Mouse (Mus musculus) yolk sac, embryonic 10.5 days (tissue): ENCODE results near the gene Nedd4.
"Not testable (repeated sequence)": the region's sequence is repeated elsewhere in the genome, so short reads cannot be mapped to it uniquely, and the experiment has no call there.

Experiments used
- DNase-seq: peaks from one replicate; pipeline ENCODE4 v3.0.0-alpha.2; 2017; ENCODE audit warnings: low spot score

The Nedd4 gene

DNA sequence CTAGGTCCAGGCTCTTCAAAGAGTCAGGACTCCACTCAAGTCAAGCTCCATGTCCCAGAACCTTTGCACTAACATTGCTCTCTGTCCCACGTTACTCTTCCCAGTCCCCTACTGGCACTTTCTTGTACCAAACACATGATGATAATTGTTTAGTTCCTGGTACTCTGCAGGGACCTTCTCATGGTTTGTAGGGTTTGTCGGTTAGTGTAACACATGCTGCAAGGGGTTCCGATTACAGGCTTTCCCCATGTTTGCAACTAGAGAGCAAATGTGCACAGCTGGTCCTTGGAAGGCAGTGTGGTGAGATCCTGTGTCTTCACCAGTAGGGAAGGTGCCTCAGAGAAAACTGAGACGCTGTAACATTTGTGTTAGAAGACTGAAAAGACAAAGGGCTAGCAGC, 8.6 kb upstream of the Nedd4 start:
- DNase-seq: no peak

DNA sequence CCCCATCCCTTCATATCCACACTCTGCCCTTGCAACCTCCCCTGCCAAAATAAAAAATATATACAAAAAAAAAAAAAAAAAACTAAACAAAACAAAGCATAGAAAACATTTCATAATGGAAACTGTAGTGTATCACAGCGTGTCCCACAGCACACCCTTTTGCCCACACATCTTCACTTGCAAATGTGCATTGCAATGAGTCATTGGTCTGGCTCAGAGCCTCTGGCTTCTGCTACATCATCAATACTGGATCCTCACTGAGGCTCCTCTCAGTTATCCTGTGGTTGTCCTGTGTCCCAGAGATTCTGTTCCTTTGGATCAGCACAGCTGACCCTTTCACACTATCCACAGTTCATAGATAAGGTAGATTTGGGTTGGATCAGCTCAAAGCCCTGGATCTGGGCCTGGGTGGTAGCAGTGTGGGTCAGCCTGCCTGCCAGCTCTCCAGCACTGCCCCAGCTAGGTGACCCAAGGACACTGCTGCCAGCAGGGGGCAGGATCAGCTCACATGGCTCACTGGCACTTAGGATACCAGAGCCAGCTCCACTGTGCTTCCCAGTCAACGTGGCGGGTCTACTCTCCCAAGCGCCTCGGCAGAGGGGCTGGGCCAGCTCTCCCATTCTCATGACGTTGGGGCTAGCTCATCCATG, 7.4 kb upstream of the Nedd4 start:
- DNase-seq: no peak

- no peak for DNase-seq
Measured at GRCm38 (mm10) chr9:72655602-72656001, 6.5 kb upstream of the Nedd4 start.

GRCm38 (mm10) chr9:72656491-72656890, 5.7 kb upstream of the Nedd4 start:
- DNase-seq: no peak

DNA sequence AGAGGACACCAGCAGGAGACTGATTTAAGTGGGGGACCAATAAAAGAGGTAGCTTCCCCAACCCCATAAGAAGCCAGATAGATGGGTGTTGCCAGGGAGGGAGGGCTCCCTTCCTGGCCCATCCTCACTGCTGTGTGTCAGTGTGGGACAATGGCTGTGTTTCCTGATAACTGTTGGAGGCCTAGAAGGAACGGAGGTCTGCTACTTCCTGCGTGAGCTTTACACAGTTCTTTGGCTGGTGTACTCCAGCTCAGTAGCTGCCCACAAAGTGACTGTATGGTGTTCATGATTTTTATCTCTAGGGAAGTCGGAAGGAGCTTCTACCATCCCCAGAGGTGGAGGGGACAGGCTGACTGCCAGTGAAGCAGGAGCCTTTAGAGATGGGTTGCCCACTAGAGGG, 5.2 kb upstream of the Nedd4 start:
- no peak for DNase-seq

DNA sequence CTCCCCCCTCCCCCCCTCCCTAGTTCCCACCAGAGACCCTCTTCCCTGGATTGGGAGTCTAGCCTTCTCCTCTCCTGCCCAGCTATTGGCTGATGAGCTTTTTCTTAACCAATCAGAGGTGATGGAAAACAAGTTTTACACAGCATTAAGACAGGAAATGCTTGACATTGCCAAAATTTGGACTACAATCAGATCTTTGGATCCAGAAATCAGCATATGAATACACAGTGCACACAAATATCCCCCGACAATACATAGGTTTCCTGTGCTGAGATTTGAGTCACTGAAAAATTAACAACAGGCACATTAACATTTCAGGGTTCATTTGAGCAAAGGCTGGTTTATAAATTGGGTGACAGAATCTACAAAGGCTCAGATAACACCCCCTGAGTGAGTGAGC, 4.5 kb upstream of the Nedd4 start:
- DNase-seq: no peak

DNA sequence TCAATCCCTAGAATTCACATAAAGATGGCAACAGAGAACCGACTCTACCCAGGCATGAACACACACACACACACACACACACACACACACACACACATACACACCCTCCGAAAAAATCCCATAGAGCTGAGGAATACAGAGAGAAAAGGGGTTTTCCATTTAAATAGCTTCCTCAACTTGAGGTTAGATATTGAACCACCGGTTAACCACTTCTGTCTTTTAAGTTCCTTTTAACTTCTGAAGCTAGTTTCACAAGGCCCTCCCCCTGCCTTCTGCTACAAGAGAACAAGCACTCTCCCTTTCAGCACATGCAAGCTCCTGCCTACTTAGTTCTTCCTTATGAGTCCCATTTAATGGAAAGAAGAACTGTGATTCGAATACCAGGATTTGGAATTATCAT, 2.0 kb upstream of the Nedd4 start:
- DNase-seq: no peak

DNA sequence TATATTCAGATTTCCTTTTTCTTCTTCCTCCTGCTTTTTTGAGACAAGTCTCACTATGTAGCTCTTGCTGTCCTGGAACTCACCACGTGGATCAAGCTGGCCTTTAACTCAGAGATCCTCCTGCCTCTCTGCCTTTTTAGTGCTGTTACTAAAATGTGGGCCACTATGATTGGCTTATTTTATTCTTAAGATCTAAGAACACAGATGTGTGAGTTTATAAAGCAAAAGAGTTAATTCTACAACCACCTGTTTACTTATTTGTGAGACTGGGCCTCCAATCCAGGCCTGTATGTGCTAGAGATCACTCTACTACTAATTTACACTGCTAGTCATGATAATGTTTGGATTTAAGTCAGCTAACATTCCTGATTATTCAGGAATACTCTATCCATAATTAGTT, 1.2 kb upstream of the Nedd4 start:
- DNase-seq: no peak

DNA sequence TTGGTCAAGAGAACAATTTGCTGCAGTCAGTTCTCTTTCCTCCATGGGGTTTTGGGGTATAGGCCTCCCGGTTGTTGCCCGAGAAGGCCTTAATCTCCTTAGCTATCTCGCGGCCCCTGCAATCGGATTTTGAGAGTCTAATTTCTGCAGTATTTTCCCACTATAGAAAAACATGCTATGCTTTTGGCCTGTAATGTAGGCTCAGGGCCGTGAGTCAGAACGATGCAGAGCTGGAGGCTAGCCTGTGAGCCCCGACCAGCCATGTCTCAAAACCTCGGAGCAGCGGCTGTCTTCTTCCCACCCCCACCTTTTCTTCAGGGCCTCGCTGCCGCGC, 618 bp upstream of the Nedd4 start:
- no peak for DNase-seq

GRCm38 (mm10) chr9:72662691-72663533, 766 bp downstream of the Nedd4 start:
- peak; percentile 88 for DNase-seq

- no peak for DNase-seq
Measured at GRCm38 (mm10) chr9:72663534-72663918, 1.4 kb downstream of the Nedd4 start.

DNA sequence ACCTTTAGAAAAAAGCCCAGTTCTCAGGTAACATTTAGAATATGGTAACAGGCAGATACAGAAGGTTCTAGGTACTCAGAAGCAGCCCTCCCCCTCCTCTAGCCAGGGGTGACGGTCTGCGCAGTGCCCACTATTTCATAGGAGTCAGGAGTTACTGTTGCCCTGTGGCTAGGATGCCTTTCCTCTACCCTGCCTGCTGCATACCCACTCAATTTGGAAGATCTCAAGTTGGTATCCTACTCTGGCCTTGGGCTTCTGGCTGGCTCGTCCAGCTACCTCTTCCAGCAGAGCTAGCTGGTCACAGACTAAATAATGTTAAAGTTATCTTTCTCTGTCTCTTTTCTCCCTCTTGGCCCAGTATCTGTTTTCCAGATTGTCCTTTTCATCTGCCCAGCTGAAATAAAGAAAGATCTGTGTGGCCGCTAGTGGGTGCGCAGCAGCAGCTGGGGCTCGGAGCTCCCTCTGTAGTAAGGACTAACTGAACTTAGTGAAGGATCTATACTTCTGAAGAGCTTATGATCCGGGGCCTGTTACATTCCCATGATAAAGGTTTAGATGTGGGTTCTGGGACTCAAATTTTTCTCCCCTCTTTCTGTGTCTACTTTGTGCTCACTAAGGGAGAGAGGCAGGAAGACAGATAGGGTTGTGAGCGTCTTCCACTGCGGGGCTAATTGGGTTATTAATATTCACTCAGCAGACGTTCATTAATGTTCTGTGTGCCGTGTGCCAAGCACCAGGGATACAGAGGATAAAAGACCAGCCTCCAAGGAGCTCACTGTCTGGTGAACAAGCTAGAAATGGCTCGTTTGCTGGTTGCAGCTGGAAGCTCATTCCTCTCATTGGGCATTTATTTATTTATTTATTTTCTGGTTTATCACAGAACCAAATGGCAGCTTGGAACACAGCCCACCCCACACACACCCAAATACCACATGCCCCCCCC, 2.5 kb downstream of the Nedd4 start:
- no peak for DNase-seq

- DNase-seq: peak; percentile 70
Measured at GRCm38 (mm10) chr9:72665517-72665916, 3.4 kb downstream of the Nedd4 start.

DNA sequence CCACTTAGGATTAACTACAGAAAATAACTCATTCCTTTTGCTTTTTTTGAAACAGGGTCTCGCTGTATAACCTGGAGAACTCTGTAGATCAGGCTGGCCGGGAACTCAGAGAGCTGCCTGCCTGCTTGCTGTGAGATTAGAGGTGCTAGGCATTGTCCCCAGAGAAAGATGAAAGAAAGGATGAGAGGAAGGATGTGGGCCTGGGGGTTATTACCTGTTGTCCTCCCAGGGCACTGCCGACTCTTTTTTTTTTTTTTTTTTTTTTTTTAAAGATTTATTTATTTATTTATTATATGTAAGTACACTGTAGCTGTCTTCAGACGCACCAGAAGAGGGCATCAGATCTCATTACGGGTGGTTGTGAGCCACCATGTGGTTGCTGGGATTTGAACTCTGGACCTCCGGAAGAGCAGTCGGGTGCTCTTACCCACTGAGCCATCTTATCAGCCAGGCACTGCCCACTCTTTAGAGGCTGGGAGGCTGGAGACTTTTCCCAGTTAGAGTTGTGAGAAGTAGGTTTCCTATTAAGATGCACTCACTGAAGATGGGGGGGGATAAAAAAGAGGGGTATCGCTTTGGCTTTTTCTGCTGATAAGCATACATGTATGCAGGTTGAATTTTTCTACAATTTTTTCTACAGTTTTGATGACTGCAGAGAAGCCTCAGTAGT, 4.3 kb downstream of the Nedd4 start:
- not testable (repeated sequence) for DNase-seq

DNA sequence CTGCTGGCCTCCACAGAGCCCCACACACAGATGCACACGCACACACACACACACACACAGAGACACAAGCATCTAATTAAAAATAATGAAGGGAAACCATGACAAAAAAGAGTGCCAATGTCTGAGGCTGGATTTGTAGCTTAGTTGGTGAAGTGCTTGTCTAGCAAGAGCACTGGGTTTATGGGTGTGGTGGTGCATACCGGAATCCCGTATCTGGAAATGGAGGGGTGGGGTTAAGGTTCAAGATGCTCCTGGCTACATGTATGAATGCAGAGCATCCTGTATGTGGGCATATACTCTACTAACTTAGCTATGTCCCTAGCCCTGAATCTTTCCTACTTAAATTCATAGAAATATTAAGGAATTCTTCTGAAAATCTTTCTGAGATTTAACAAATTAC, 5.0 kb downstream of the Nedd4 start:
- no peak for DNase-seq

DNA sequence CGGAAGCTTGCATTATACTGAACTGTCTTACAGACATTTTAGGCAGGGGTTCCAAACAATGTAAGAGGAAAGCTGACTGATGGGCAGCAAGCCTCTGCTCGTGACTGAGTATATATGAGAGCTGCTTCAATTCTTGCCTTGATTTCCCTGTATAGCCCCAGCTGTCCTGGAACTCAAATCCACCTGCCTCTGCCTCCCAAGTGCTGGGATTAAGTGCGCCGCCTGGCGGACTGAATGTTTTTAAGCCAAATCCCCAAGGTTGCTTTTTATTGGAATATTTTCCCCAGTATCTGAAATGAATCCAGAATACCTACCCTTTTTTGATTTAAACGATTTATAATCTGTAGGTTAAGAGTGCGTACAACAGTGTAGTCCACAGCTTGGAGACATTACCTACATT, 7.2 kb downstream of the Nedd4 start:
- DNase-seq: no peak

DNA sequence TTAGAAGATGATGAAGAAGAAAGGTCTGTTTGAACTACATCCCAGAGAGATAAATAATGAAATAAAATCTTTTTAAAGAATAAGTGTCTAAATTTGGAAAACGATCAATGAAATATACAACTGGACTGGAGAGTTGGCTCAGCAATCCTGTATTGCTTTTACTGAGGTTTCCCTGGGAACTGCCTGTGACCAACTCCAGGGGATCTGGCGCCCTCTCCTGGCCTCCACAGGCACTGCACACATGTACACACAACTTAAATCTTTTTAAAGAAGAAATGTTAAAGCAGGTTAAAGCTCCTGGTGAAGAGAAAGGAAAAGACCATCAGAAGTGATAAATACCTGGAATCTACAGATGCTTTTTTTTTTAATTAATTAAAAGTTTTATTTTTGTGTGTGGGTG, 10.2 kb downstream of the Nedd4 start:
- no peak for DNase-seq

GRCm38 (mm10) chr9:72674957-72675744, 13.0 kb downstream of the Nedd4 start:
- DNase-seq: no peak

GRCm38 (mm10) chr9:72675745-72676200, 13.6 kb downstream of the Nedd4 start:
- no peak for DNase-seq

DNA sequence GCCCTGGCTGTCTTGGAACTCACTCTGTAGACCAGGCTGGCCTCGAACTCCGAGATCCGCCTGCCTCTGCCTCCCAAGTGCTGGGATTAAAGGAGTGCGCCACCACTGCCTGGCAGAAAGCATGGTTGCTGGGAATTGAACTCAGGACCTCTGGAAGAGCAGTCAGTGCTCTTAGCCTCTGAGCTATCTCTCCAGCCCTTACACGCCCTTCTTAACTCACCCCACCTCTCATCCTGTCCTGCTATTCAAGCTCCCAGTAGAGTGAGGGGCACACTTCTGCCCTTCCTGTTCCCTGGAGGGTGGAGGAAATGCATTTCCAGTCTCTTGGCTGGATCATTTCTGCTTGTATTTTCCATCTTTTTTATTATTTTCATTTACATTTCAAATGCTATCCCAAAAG, 15.5 kb downstream of the Nedd4 start:
- no peak for DNase-seq

- DNase-seq: no peak
Measured at GRCm38 (mm10) chr9:72678771-72679170, 16.6 kb downstream of the Nedd4 start.
